Mouse (Mus musculus) kidney, postnatal 4 days (tissue): Measurements from ENCODE around the gene Prss16.

Experiments used
- DNase-seq, 2 experiments: peaks; one replicate each; pipeline ENCODE4 v3.0.0; 2021; ENCODE audit warnings: mixed read lengths in 2 of 2

Gene Prss16

GRCm38 (mm10) chr13:22009642-22010041, at the start of gene Prss16:
Gene Prss16, minus strand, starts transcription at chr13:22009742.
- no peak for DNase-seq

- no peak for DNase-seq
These were observed 44.2 kb upstream of the Prss16 start for GRCm38 (mm10) chr13:22053754-22054153.

GRCm38 (mm10) chr13:22051523-22051859, 41.9 kb upstream of the Prss16 start:
- DNase-seq, result no peak

GRCm38 (mm10) chr13:22050591-22051522, 41.3 kb upstream of the Prss16 start:
- DNase-seq, result peak; percentile 96 to 97

- DNase-seq, result peak; percentile 64 to 78
These were observed 40.3 kb upstream of the Prss16 start for GRCm38 (mm10) chr13:22049737-22050440.

- no peak for DNase-seq
These were observed 39.5 kb upstream of the Prss16 start for GRCm38 (mm10) chr13:22049041-22049440.

GRCm38 (mm10) chr13:22045311-22045710, 35.8 kb upstream of the Prss16 start:
- DNase-seq, result no peak

- no peak for DNase-seq
These were observed 35.1 kb upstream of the Prss16 start for GRCm38 (mm10) chr13:22044432-22045155.

GRCm38 (mm10) chr13:22043503-22044431, 34.2 kb upstream of the Prss16 start:
- DNase-seq, result peak in 1 of 2 experiments; percentile 36

- peak; percentile 80 to 88 for DNase-seq
These were observed 33.3 kb upstream of the Prss16 start, which contains the start of the genes Hist1h2ag and Hist1h2bj for GRCm38 (mm10) chr13:22042568-22043502. Gene Hist1h2ag, minus strand, starts transcription at chr13:22042944. Gene Hist1h2bj, plus strand, starts transcription at chr13:22043214.

GRCm38 (mm10) chr13:22041651-22042567, 32.4 kb upstream of the Prss16 start:
- no peak for DNase-seq

- peak; percentile 97 to 98 for DNase-seq
These were observed 31.6 kb upstream of the Prss16 start, which contains the start of gene Hist1h4i for GRCm38 (mm10) chr13:22041142-22041536. Gene Hist1h4i, minus strand, starts transcription at chr13:22041362.

GRCm38 (mm10) chr13:22040464-22041141, 31.1 kb upstream of the Prss16 start:
- DNase-seq, result no peak

GRCm38 (mm10) chr13:22039951-22040463, 30.5 kb upstream of the Prss16 start:
- no peak for DNase-seq

- DNase-seq, result no peak
These were observed 29.8 kb upstream of the Prss16 start for GRCm38 (mm10) chr13:22039364-22039763.

GRCm38 (mm10) chr13:22037415-22037814, 27.9 kb upstream of the Prss16 start:
- DNase-seq, result no peak

GRCm38 (mm10) chr13:22036986-22037385, 27.4 kb upstream of the Prss16 start:
- DNase-seq, result no peak

- DNase-seq, result peak in 1 of 2 experiments; percentile 31
These were observed 26.8 kb upstream of the Prss16 start for GRCm38 (mm10) chr13:22036149-22036956.
